In the genomic region with DNA sequence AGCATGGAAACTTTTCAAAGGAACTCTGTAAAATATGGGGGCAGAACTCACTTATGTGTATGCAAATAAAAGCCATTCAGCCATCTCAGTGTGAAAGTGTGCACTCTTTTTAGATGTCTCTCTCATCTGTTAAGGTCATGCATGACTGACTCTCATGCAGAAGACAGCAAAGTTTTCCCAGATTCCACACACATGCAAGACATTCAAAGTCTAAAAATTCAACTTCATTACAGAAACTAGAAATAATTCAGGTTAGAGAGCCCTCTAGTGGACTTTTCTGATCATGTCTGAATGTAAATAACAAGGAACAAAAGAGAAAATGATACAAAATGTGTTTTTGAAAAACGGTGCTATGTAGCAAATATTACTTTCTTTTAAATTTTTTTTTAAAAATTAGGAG, we compare ENCODE assay signal across 9 mouse cellular contexts.
DNase-seq lines count a peak whose midpoint lies in the region; ATAC-seq lines count a peak whose summit lies in the region.
"Had no signal": no experiment of that assay in that cellular context is flagged by ENCODE, and none has a peak within 500 bp of the region (broad histone marks: within the 10 kb centered on the region; RNA-seq: fewer than 3 reads in every experiment).

No protein-coding gene starts in this region.

- H3K4me2 ChIP-seq in hindbrain, embryonic 14.5 days (replicated peaks), result no peak overlapping the region
- no peak overlapping the region for H3K4me2 ChIP-seq in hindbrain, embryonic 13.5 days
- H3K4me2 ChIP-seq in midbrain, embryonic 13.5 days (replicated peaks), result no peak overlapping the region
- H3K4me2 ChIP-seq in midbrain, embryonic 15.5 days, result no peak overlapping the region
- H3K4me2 ChIP-seq in forebrain, embryonic 12.5 days, result no peak overlapping the region
- H3K4me2 ChIP-seq: stomach, embryonic 15.5 days had no signal

- H3K4me1 ChIP-seq in hindbrain, embryonic 14.5 days (replicated peaks; ENCODE audit: control insufficient read depth, insufficient read depth, low read length), result peaks cover 9% of the 10 kb centered on the region; the same call in 1 of the 2 replicates
- peaks cover 12% of the 10 kb centered on the region for H3K4me1 ChIP-seq in hindbrain, embryonic 13.5 days (replicated peaks)
- H3K4me1 ChIP-seq in midbrain, embryonic 13.5 days (replicated peaks), result no peaks in the 10 kb centered on the region; the same call in 1 of the 2 replicates
- peaks cover 9% of the 10 kb centered on the region; the same call in 1 of the 2 replicates for H3K4me1 ChIP-seq in midbrain, embryonic 15.5 days
- H3K4me1 ChIP-seq in forebrain, embryonic 12.5 days, result no peaks in the 10 kb centered on the region; the same call in 1 of the 2 replicates
- H3K4me1 ChIP-seq: stomach, embryonic 15.5 days had no signal

- WGBS in hindbrain, embryonic 14.5 days, result 18% methylated on average over 1 of the region's 1 CpGs
- WGBS in hindbrain, embryonic 13.5 days, result 22% methylated on average over 1 of the region's 1 CpGs
- WGBS in midbrain, embryonic 13.5 days, result 15% methylated on average over 1 of the region's 1 CpGs
- WGBS in midbrain, embryonic 15.5 days, result 13% methylated on average over 1 of the region's 1 CpGs
- WGBS in forebrain, embryonic 12.5 days, result 27% methylated on average over 1 of the region's 1 CpGs

- H3K36me3 ChIP-seq in hindbrain, embryonic 14.5 days (replicated peaks; ENCODE audit: control insufficient read depth, insufficient read depth), result no peaks in the 10 kb centered on the region
- no peaks in the 10 kb centered on the region for H3K36me3 ChIP-seq in hindbrain, embryonic 13.5 days
- no peaks in the 10 kb centered on the region for H3K36me3 ChIP-seq in midbrain, embryonic 13.5 days
- H3K36me3 ChIP-seq in midbrain, embryonic 15.5 days (replicated peaks), result no peaks in the 10 kb centered on the region
- no peaks in the 10 kb centered on the region for H3K36me3 ChIP-seq in forebrain, embryonic 12.5 days (replicated peaks)
- H3K36me3 ChIP-seq: stomach, embryonic 15.5 days had no signal

- H3K4me3 ChIP-seq in hindbrain, embryonic 14.5 days (replicated peaks; ENCODE audit: low read length), result no peak overlapping the region
- H3K4me3 ChIP-seq in hindbrain, embryonic 13.5 days, result no peak overlapping the region
- H3K4me3 ChIP-seq in midbrain, embryonic 13.5 days (replicated peaks), result no peak overlapping the region
- no peak overlapping the region for H3K4me3 ChIP-seq in midbrain, embryonic 15.5 days
- no peak overlapping the region for H3K4me3 ChIP-seq in forebrain, embryonic 12.5 days (replicated peaks)
- H3K4me3 ChIP-seq: stomach, embryonic 15.5 days had no signal

- 0 out of 2 replicates have a peak, but pooled peaks have one; percentile 31 for ATAC-seq in hindbrain, embryonic 14.5 days (ENCODE audit: low FRiP score)
- ATAC-seq in hindbrain, embryonic 13.5 days (ENCODE audit: low FRiP score), result no peak
- ATAC-seq in midbrain, embryonic 13.5 days, result 0 out of 2 replicates have a peak, but pooled peaks have one; percentile 43
- no peak for ATAC-seq in midbrain, embryonic 15.5 days (replicated peaks)
- ATAC-seq in forebrain, embryonic 12.5 days (ENCODE audit: low FRiP score), result peak; percentile 40

- no peak overlapping the region for H3K27ac ChIP-seq in hindbrain, embryonic 14.5 days
- no peak overlapping the region for H3K27ac ChIP-seq in hindbrain, embryonic 13.5 days
- no peak overlapping the region for H3K27ac ChIP-seq in midbrain, embryonic 13.5 days
- no peak overlapping the region for H3K27ac ChIP-seq in midbrain, embryonic 15.5 days
- no peak overlapping the region for H3K27ac ChIP-seq in forebrain, embryonic 12.5 days
- H3K27ac ChIP-seq: stomach, embryonic 15.5 days had no signal

- H3K9me3 ChIP-seq in hindbrain, embryonic 14.5 days (ENCODE audit: control insufficient read depth, low read length), result no peaks in the 10 kb centered on the region
- H3K9me3 ChIP-seq in hindbrain, embryonic 13.5 days, result no peaks in the 10 kb centered on the region
- no peaks in the 10 kb centered on the region for H3K9me3 ChIP-seq in midbrain, embryonic 13.5 days
- H3K9me3 ChIP-seq in midbrain, embryonic 15.5 days, result no peaks in the 10 kb centered on the region
- no peaks in the 10 kb centered on the region for H3K9me3 ChIP-seq in forebrain, embryonic 12.5 days
- H3K9me3 ChIP-seq: stomach, embryonic 15.5 days had no signal

- H3K27me3 ChIP-seq in hindbrain, embryonic 14.5 days (ENCODE audit: control insufficient read depth, insufficient read depth, low read length), result no peaks in the 10 kb centered on the region
- H3K27me3 ChIP-seq in hindbrain, embryonic 13.5 days, result no peaks in the 10 kb centered on the region
- H3K27me3 ChIP-seq in midbrain, embryonic 13.5 days, result no peaks in the 10 kb centered on the region
- H3K27me3 ChIP-seq in midbrain, embryonic 15.5 days (replicated peaks), result no peaks in the 10 kb centered on the region
- H3K27me3 ChIP-seq in forebrain, embryonic 12.5 days, result no peaks in the 10 kb centered on the region
- H3K27me3 ChIP-seq: stomach, embryonic 15.5 days had no signal

- no peak overlapping the region for H3K9ac ChIP-seq in hindbrain, embryonic 14.5 days
- H3K9ac ChIP-seq in hindbrain, embryonic 13.5 days, result no peak overlapping the region
- no peak overlapping the region for H3K9ac ChIP-seq in midbrain, embryonic 13.5 days (replicated peaks)
- no peak overlapping the region for H3K9ac ChIP-seq in midbrain, embryonic 15.5 days
- no peak overlapping the region for H3K9ac ChIP-seq in forebrain, embryonic 12.5 days
- H3K9ac ChIP-seq: stomach, embryonic 15.5 days had no signal

- peak; percentile 89 for DNase-seq in hindbrain, embryonic 14.5 days (ENCODE audit: low spot score)
- DNase-seq in telencephalon, adult 2 months (ENCODE audit: low read depth, low spot score), result peak; percentile 24
- no peak for DNase-seq in urinary bladder, adult 2 months (ENCODE audit: low spot score)
- no peak for DNase-seq in frontal cortex, postnatal 36 days (ENCODE audit: low spot score in 2 of 2)

Comparison
In these comparisons a context has a peak if more than half of its experiments do, and no peak if none do; other contexts are left out.
1. ATAC-seq: peak in hindbrain, embryonic 14.5 days (single experiment), midbrain, embryonic 13.5 days (single experiment) and forebrain, embryonic 12.5 days (single experiment); none in hindbrain, embryonic 13.5 days (single experiment) and midbrain, embryonic 15.5 days (single experiment).
2. DNase-seq: peak in hindbrain, embryonic 14.5 days (single experiment) and telencephalon, adult 2 months (single experiment); none in urinary bladder, adult 2 months (single experiment) and frontal cortex, postnatal 36 days (0 of 2).